In the genomic region with DNA sequence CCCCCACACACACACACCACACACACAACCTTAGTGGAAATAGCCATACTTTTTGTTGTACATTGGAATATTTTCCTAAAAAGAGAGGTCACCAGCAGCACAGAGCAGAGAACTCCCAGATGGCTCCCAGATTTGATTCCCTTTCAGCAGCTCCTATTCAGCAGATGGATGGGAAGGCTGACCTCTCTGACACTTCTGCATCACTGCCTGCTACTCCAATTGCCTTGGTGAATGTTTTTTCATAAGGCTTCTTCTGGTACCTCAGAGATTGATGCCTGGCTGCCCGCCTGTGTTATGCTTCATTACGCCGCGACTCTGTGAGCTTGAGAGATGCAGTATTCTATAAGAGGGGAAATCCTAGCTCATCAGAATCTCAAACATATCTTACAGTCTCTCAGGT, we compare ENCODE assay signal across 14 mouse cellular contexts.
DNase-seq lines count a peak whose midpoint lies in the region; ATAC-seq and TF ChIP-seq lines count a peak whose summit lies in the region.
"Had no signal": no experiment of that assay in that cellular context is flagged by ENCODE, and none has a peak within 500 bp of the region (broad histone marks: within the 10 kb centered on the region; RNA-seq: fewer than 3 reads in every experiment).

No protein-coding gene starts in this region.

- ATAC-seq in hindbrain, embryonic 13.5 days (ENCODE audit: low FRiP score) = peak; percentile 75
- ATAC-seq in midbrain, postnatal 0 days (ENCODE audit: low FRiP score) = no peak
- ATAC-seq in liver, postnatal 0 days = no peak
- ATAC-seq: intestine, embryonic 15.5 days had no signal

- H3K36me3 ChIP-seq in hindbrain, embryonic 13.5 days = no peaks in the 10 kb centered on the region
- H3K36me3 ChIP-seq in midbrain, postnatal 0 days (ENCODE audit: insufficient read depth, low read length) = no peaks in the 10 kb centered on the region
- H3K36me3 ChIP-seq in liver, postnatal 0 days (replicated peaks; ENCODE audit: insufficient read depth, low read length) = no peaks in the 10 kb centered on the region
- H3K36me3 ChIP-seq: embryonic facial prominence, embryonic 13.5 days; G1E; intestine, embryonic 15.5 days had no signal

- H3K9me3 ChIP-seq in hindbrain, embryonic 13.5 days = no peaks in the 10 kb centered on the region
- no peaks in the 10 kb centered on the region for H3K9me3 ChIP-seq in midbrain, postnatal 0 days (ENCODE audit: low read length)
- H3K9me3 ChIP-seq in liver, postnatal 0 days (ENCODE audit: low read length) = no peaks in the 10 kb centered on the region
- H3K9me3 ChIP-seq: embryonic facial prominence, embryonic 13.5 days; intestine, embryonic 15.5 days had no signal

- TF ChIP-seq EP300 in liver, postnatal 0 days (IDR thresholded peaks at IDR 0.05; ENCODE audit: low read depth) = no peak

- H3K9ac ChIP-seq in hindbrain, embryonic 13.5 days = no peak overlapping the region
- H3K9ac ChIP-seq in midbrain, postnatal 0 days (replicated peaks; ENCODE audit: low read length, poor library complexity, severe bottlenecking) = no peak overlapping the region
- no peak overlapping the region for H3K9ac ChIP-seq in liver, postnatal 0 days (replicated peaks)
- H3K9ac ChIP-seq: embryonic facial prominence, embryonic 13.5 days; intestine, embryonic 15.5 days had no signal

- whole genome bisulfite sequencing in hindbrain, embryonic 13.5 days = 11% methylated on average over 4 of the region's 4 CpGs
- WGBS in midbrain, postnatal 0 days = 37% methylated on average over 4 of the region's 4 CpGs
- 85% methylated on average over 4 of the region's 4 CpGs for WGBS in liver, postnatal 0 days (ENCODE audit: insufficient replicate concordance)

- peak; percentile 28 for DNase-seq in cerebellum, postnatal 14 days
- no peak for DNase-seq in cerebellum, postnatal 36 days
- DNase-seq in embryo, embryonic 10 days (ENCODE audit: low spot score) = peak; percentile 84
- peak; percentile 62 for DNase-seq in midbrain, postnatal 0 days (ENCODE audit: low spot score)
- DNase-seq in liver, postnatal 0 days = no peak
- DNase-seq in adrenal gland, postnatal 36 days = no peak
- no peak for DNase-seq in right cerebral cortex, postnatal 14 days
- DNase-seq: gastrocnemius, adult 2 months; thymus, adult 2 months had no signal

- no peak for TF ChIP-seq CTCF in midbrain, postnatal 0 days (IDR thresholded peaks at IDR 0.05)
- no peak for TF ChIP-seq CTCF in liver, postnatal 0 days (IDR thresholded peaks at IDR 0.05; ENCODE audit: low read depth)

- no peaks in the 10 kb centered on the region for H3K27me3 ChIP-seq in hindbrain, embryonic 13.5 days
- no peaks in the 10 kb centered on the region for H3K27me3 ChIP-seq in midbrain, postnatal 0 days (ENCODE audit: insufficient read depth, low read length)
- H3K27me3 ChIP-seq in liver, postnatal 0 days (ENCODE audit: insufficient read depth, low read length) = no peaks in the 10 kb centered on the region
- H3K27me3 ChIP-seq: embryonic facial prominence, embryonic 13.5 days; intestine, embryonic 15.5 days had no signal

- no peak overlapping the region for H3K4me2 ChIP-seq in hindbrain, embryonic 13.5 days
- no peak overlapping the region for H3K4me2 ChIP-seq in midbrain, postnatal 0 days (ENCODE audit: low read depth, low read length, poor library complexity, severe bottlenecking)
- no peak overlapping the region for H3K4me2 ChIP-seq in liver, postnatal 0 days (ENCODE audit: low read depth, low read length)
- H3K4me2 ChIP-seq: embryonic facial prominence, embryonic 13.5 days; intestine, embryonic 15.5 days had no signal

- peaks cover 18% of the 10 kb centered on the region for H3K4me1 ChIP-seq in hindbrain, embryonic 13.5 days (replicated peaks)
- H3K4me1 ChIP-seq in midbrain, postnatal 0 days (ENCODE audit: insufficient read depth, low read length) = no peaks in the 10 kb centered on the region
- no peaks in the 10 kb centered on the region for H3K4me1 ChIP-seq in liver, postnatal 0 days (ENCODE audit: insufficient read depth)
- H3K4me1 ChIP-seq: embryonic facial prominence, embryonic 13.5 days had no signal

- peak overlapping the region; percentile 27; the same call in 1 of the 2 replicates for H3K27ac ChIP-seq in hindbrain, embryonic 13.5 days
- no peak overlapping the region for H3K27ac ChIP-seq in midbrain, postnatal 0 days (ENCODE audit: low read depth, low read length)
- H3K27ac ChIP-seq in liver, postnatal 0 days (ENCODE audit: low read depth) = no peak overlapping the region
- H3K27ac ChIP-seq: embryonic facial prominence, embryonic 13.5 days; gastrocnemius, adult 2 months; intestine, embryonic 15.5 days; left cerebral cortex, adult 2 months had no signal

- H3K4me3 ChIP-seq in hindbrain, embryonic 13.5 days = no peak overlapping the region
- no peak overlapping the region for H3K4me3 ChIP-seq in midbrain, postnatal 0 days (ENCODE audit: low read depth, low read length)
- no peak overlapping the region for H3K4me3 ChIP-seq in liver, postnatal 0 days (ENCODE audit: low read depth, low read length)
- H3K4me3 ChIP-seq: embryonic facial prominence, embryonic 13.5 days; gastrocnemius, adult 2 months; intestine, embryonic 15.5 days; left cerebral cortex, adult 2 months had no signal

Comparison
In these comparisons a context has a peak if more than half of its experiments do, and no peak if none do; other contexts are left out.
1. DNase-seq: peak in cerebellum, postnatal 14 days (2 of 2), embryo, embryonic 10 days (single experiment) and midbrain, postnatal 0 days (single experiment); none in cerebellum, postnatal 36 days (0 of 2), liver, postnatal 0 days (single experiment), adrenal gland, postnatal 36 days (0 of 2) and right cerebral cortex, postnatal 14 days (single experiment).